Mouse (Mus musculus): ENCODE data around the gene Myrf. TPM values are rescaled to one million over a fixed set of nuclear protein-coding genes. Genes with fewer than 3 reads are reported as not detected.
A peak's percentile ranks its signal among the peaks of the same experiment; 100 is the strongest.

Gene Myrf
- polyA plus RNA-seq, 1 experiment from 2014 or later: 4.2 TPM

- peaks cover 52% of the 10 kb centered on the region for H3K4me1 ChIP-seq
- WGBS: 75% methylated on average over 4 of the region's 4 CpGs
- H3K27ac ChIP-seq: no peak overlapping the region
- H3K36me3 ChIP-seq: no peaks in the 10 kb centered on the region
- no peak overlapping the region for H3K4me2 ChIP-seq
- no peaks in the 10 kb centered on the region for H3K9me3 ChIP-seq (replicated peaks)
- no peak overlapping the region for H3K9ac ChIP-seq
- H3K4me3 ChIP-seq (replicated peaks): no peak overlapping the region
- no peak for ATAC-seq (replicated peaks; ENCODE audit: low FRiP score)
- no peaks in the 10 kb centered on the region for H3K27me3 ChIP-seq
These were observed 17.0 kb downstream of the Myrf start for GRCm38 (mm10) chr19:10223561-10223960.

- H3K4me1 ChIP-seq: peaks cover 46% of the 10 kb centered on the region
- ATAC-seq (replicated peaks; ENCODE audit: low FRiP score): no peak
- no peaks in the 10 kb centered on the region for H3K36me3 ChIP-seq
- 24% methylated on average over 7 of the region's 8 CpGs for WGBS
- H3K27me3 ChIP-seq: no peaks in the 10 kb centered on the region
- peak overlapping the region; percentile 48; the same call in 1 of the 2 replicates for H3K27ac ChIP-seq
- no peak overlapping the region for H3K9ac ChIP-seq
- no peaks in the 10 kb centered on the region for H3K9me3 ChIP-seq (replicated peaks)
- H3K4me3 ChIP-seq (replicated peaks): no peak overlapping the region
- H3K4me2 ChIP-seq: no peak overlapping the region
These were observed 17.9 kb downstream of the Myrf start for GRCm38 (mm10) chr19:10222656-10223055.

- WGBS: 22% methylated on average over 4 of the region's 4 CpGs
- H3K4me3 ChIP-seq (replicated peaks): no peak overlapping the region
- ATAC-seq (replicated peaks; ENCODE audit: low FRiP score): peak; percentile 14; the same call in 1 of the 2 replicates
- peaks cover 41% of the 10 kb centered on the region for H3K4me1 ChIP-seq
- no peaks in the 10 kb centered on the region for H3K36me3 ChIP-seq
- no peak overlapping the region for H3K9ac ChIP-seq
- H3K27ac ChIP-seq: no peak overlapping the region
- H3K27me3 ChIP-seq: no peaks in the 10 kb centered on the region
- H3K9me3 ChIP-seq (replicated peaks): no peaks in the 10 kb centered on the region
- H3K4me2 ChIP-seq: no peak overlapping the region
These were observed 19.0 kb downstream of the Myrf start for GRCm38 (mm10) chr19:10221585-10221984.

GRCm38 (mm10) chr19:10219593-10219992 lies 21.0 kb downstream of the Myrf start:
- Histone ChIP-seq H3K27me3 (no peaks in the 10 kb centered on the region), H3K36me3 (no peaks in the 10 kb centered on the region), H3K9ac (no peak overlapping the region), H3K4me1 (peaks cover 27% of the 10 kb centered on the region), H3K4me3 (replicated peaks) (no peak overlapping the region), H3K4me2 (no peak overlapping the region), H3K9me3 (replicated peaks) (no peaks in the 10 kb centered on the region), H3K27ac (no peak overlapping the region)
- 57% methylated on average over 6 of the region's 6 CpGs for WGBS
- ATAC-seq (replicated peaks; ENCODE audit: low FRiP score): no peak

GRCm38 (mm10) chr19:10219108-10219507 lies 21.4 kb downstream of the Myrf start:
- no peak for ATAC-seq (replicated peaks; ENCODE audit: low FRiP score)
- H3K27ac ChIP-seq: no peak overlapping the region
- WGBS: 31% methylated on average over 3 of the region's 3 CpGs
- H3K4me3 ChIP-seq (replicated peaks): no peak overlapping the region
- H3K4me1 ChIP-seq: peaks cover 22% of the 10 kb centered on the region
- no peaks in the 10 kb centered on the region for H3K27me3 ChIP-seq
- H3K36me3 ChIP-seq: no peaks in the 10 kb centered on the region
- no peak overlapping the region for H3K9ac ChIP-seq
- H3K9me3 ChIP-seq (replicated peaks): no peaks in the 10 kb centered on the region
- H3K4me2 ChIP-seq: no peak overlapping the region

- Histone ChIP-seq H3K9me3 (replicated peaks) (no peaks in the 10 kb centered on the region), H3K4me2 (no peak overlapping the region), H3K27ac (no peak overlapping the region), H3K4me3 (replicated peaks) (no peak overlapping the region), H3K9ac (no peak overlapping the region), H3K4me1 (no peaks in the 10 kb centered on the region), H3K36me3 (peaks cover 25% of the 10 kb centered on the region), H3K27me3 (no peaks in the 10 kb centered on the region)
- WGBS: 65% methylated on average over 8 of the region's 8 CpGs
- ATAC-seq (replicated peaks; ENCODE audit: low FRiP score): no peak
These were observed 24.4 kb downstream of the Myrf start for GRCm38 (mm10) chr19:10216101-10216500.

- no peak for ATAC-seq (replicated peaks; ENCODE audit: low FRiP score)
- H3K27me3 ChIP-seq: no peaks in the 10 kb centered on the region
- H3K4me1 ChIP-seq: no peaks in the 10 kb centered on the region
- no peak overlapping the region for H3K9ac ChIP-seq
- peaks cover 47% of the 10 kb centered on the region for H3K36me3 ChIP-seq
- no peaks in the 10 kb centered on the region for H3K9me3 ChIP-seq (replicated peaks)
- no peak overlapping the region for H3K4me2 ChIP-seq
- 85% methylated on average over 10 of the region's 10 CpGs for WGBS
- H3K27ac ChIP-seq: no peak overlapping the region
- H3K4me3 ChIP-seq (replicated peaks): no peak overlapping the region
These were observed 26.6 kb downstream of the Myrf start for GRCm38 (mm10) chr19:10213796-10214471.

GRCm38 (mm10) chr19:10210885-10211284 lies 29.7 kb downstream of the Myrf start:
- ATAC-seq (replicated peaks; ENCODE audit: low FRiP score): no peak
- H3K27me3 ChIP-seq: no peaks in the 10 kb centered on the region
- H3K27ac ChIP-seq: no peak overlapping the region
- peaks cover 78% of the 10 kb centered on the region for H3K36me3 ChIP-seq
- H3K4me1 ChIP-seq: no peaks in the 10 kb centered on the region
- no peak overlapping the region for H3K9ac ChIP-seq
- 78% methylated on average over 4 of the region's 4 CpGs for WGBS
- no peak overlapping the region for H3K4me3 ChIP-seq (replicated peaks)
- no peaks in the 10 kb centered on the region for H3K9me3 ChIP-seq (replicated peaks)
- H3K4me2 ChIP-seq: no peak overlapping the region

GRCm38 (mm10) chr19:10208851-10209250 lies 31.7 kb downstream of the Myrf start:
- Histone ChIP-seq H3K27me3 (no peaks in the 10 kb centered on the region), H3K4me2 (no peak overlapping the region), H3K9me3 (replicated peaks) (no peaks in the 10 kb centered on the region), H3K4me1 (peaks cover 7% of the 10 kb centered on the region), H3K9ac (no peak overlapping the region), H3K36me3 (peaks cover 80% of the 10 kb centered on the region), H3K4me3 (replicated peaks) (no peak overlapping the region), H3K27ac (no peak overlapping the region)
- 86% methylated on average over 3 of the region's 3 CpGs for WGBS
- no peak for ATAC-seq (replicated peaks; ENCODE audit: low FRiP score)

GRCm38 (mm10) chr19:10205051-10205450 lies 35.5 kb downstream of the Myrf start:
- peaks cover 16% of the 10 kb centered on the region for H3K4me1 ChIP-seq
- peaks cover 65% of the 10 kb centered on the region for H3K36me3 ChIP-seq
- WGBS: 69% methylated on average over 6 of the region's 6 CpGs
- peak overlapping the region; percentile 74 for H3K4me3 ChIP-seq (replicated peaks)
- peak overlapping the region; percentile 91; the same call in 1 of the 2 replicates for H3K27ac ChIP-seq
- H3K4me2 ChIP-seq: peak overlapping the region; percentile 81
- no peaks in the 10 kb centered on the region for H3K9me3 ChIP-seq (replicated peaks)
- H3K27me3 ChIP-seq: no peaks in the 10 kb centered on the region
- no peak overlapping the region for H3K9ac ChIP-seq
- no peak for ATAC-seq (replicated peaks; ENCODE audit: low FRiP score)

GRCm38 (mm10) chr19:10204616-10205001 lies 35.9 kb downstream of the Myrf start:
- Histone ChIP-seq H3K9ac (peak overlapping the region; percentile 84), H3K36me3 (peaks cover 65% of the 10 kb centered on the region), H3K4me1 (peaks cover 16% of the 10 kb centered on the region), H3K4me2 (peak overlapping the region; percentile 81), H3K4me3 (replicated peaks) (peak overlapping the region; percentile 74), H3K9me3 (replicated peaks) (no peaks in the 10 kb centered on the region), H3K27ac (peak overlapping the region; percentile 91), H3K27me3 (no peaks in the 10 kb centered on the region)
- WGBS: 2% methylated on average over 5 of the region's 5 CpGs
- peak; percentile 34 for ATAC-seq (replicated peaks; ENCODE audit: low FRiP score)

- WGBS: under 1% methylated on average over 40 of the region's 40 CpGs
- H3K9me3 ChIP-seq (replicated peaks): no peaks in the 10 kb centered on the region
- H3K4me3 ChIP-seq (replicated peaks): peak within 1 kb of the TSS; percentile 74
- peak within 1 kb of the TSS; percentile 84 for H3K9ac ChIP-seq
- peak within 1 kb of the TSS; percentile 91 for H3K27ac ChIP-seq
- peak within 1 kb of the TSS; percentile 81 for H3K4me2 ChIP-seq
- ATAC-seq (replicated peaks; ENCODE audit: low FRiP score): peak; percentile 92
- H3K4me1 ChIP-seq: peaks cover 16% of the 10 kb centered on the region
- H3K36me3 ChIP-seq: peaks cover 65% of the 10 kb centered on the region
- no peaks in the 10 kb centered on the region for H3K27me3 ChIP-seq
These were observed 36.5 kb downstream of the Myrf start, which contains the start of the genes Tmem258 and Fen1 for GRCm38 (mm10) chr19:10203848-10204615. Gene Tmem258 (plus strand): TSS chr19:10204014. Gene Fen1 (minus strand): TSS chr19:10204169.
